Mouse (Mus musculus) midbrain, embryonic 12.5 days (tissue): Measurements from ENCODE around the gene Hoxa10. TPM values are rescaled to one million over a fixed set of nuclear protein-coding genes. Genes with fewer than 3 reads are reported as not detected.

Source experiments
- ATAC-seq: fragments of 200-750 bp; cut with Nextera tagmentation; 2 replicates; pipeline ENCODE4 v1.8.0; 2017; ENCODE audit warnings: low read depth, moderate TSS enrichment, moderate library complexity; ENCODE audit not compliant: low FRiP score
- H3K27ac ChIP-seq: fragments of 300-500 bp; sonication (generic); replicated peaks from 2 replicates; pipeline ENCODE4 v1.5.1; 2016; ENCODE audit warnings: mild to moderate bottlenecking
- H3K27me3 ChIP-seq: fragments of 300-500 bp; sonication (generic); 2 replicates; pipeline ENCODE4 v1.6.1; 2016; ENCODE audit warnings: mild to moderate bottlenecking
- H3K36me3 ChIP-seq: fragments of 300-500 bp; sonication (generic); 2 replicates; pipeline ENCODE4 v1.6.1; 2016
- H3K4me1 ChIP-seq: fragments of 300-500 bp; sonication (generic); 2 replicates; pipeline ENCODE4 v1.6.1; 2016
- H3K4me2 ChIP-seq: fragments of 300-500 bp; sonication (generic); replicated peaks from 2 replicates; pipeline ENCODE4 v1.6.1; 2016; ENCODE audit warnings: mild to moderate bottlenecking, moderate library complexity
- H3K4me3 ChIP-seq: fragments of 300-500 bp; sonication (generic); 2 replicates; pipeline ENCODE4 v1.5.1; 2016; ENCODE audit warnings: mild to moderate bottlenecking
- H3K9ac ChIP-seq: fragments of 300-500 bp; sonication (generic); replicated peaks from 2 replicates; pipeline ENCODE4 v1.6.1; 2016; ENCODE audit warnings: mild to moderate bottlenecking, moderate library complexity
- H3K9me3 ChIP-seq: fragments of 300-500 bp; sonication (generic); 2 replicates; pipeline ENCODE4 v1.6.1; 2016; ENCODE audit warnings: mild to moderate bottlenecking
- WGBS: fragments of 180-500 bp; shearing (Covaris S2); methylation state at CpG from one replicate; pipeline ENCODE4 v1.1.7; 2016; 5-methylcytosine and 5-hydroxymethylcytosine counted together
- polyA plus RNA-seq: library from polyadenylated mRNA; unstranded; fragments of >200 nt; fragmentation: Nextera tagmentation; extraction: Ambion mirVana; gene quantifications from 2 replicates; pipeline ENCODE4 v1.2.1, GENCODE M21; 2016

Hoxa10 gene
- polyA plus RNA-seq, 1 experiment from 2014 or later, result not detected

DNA sequence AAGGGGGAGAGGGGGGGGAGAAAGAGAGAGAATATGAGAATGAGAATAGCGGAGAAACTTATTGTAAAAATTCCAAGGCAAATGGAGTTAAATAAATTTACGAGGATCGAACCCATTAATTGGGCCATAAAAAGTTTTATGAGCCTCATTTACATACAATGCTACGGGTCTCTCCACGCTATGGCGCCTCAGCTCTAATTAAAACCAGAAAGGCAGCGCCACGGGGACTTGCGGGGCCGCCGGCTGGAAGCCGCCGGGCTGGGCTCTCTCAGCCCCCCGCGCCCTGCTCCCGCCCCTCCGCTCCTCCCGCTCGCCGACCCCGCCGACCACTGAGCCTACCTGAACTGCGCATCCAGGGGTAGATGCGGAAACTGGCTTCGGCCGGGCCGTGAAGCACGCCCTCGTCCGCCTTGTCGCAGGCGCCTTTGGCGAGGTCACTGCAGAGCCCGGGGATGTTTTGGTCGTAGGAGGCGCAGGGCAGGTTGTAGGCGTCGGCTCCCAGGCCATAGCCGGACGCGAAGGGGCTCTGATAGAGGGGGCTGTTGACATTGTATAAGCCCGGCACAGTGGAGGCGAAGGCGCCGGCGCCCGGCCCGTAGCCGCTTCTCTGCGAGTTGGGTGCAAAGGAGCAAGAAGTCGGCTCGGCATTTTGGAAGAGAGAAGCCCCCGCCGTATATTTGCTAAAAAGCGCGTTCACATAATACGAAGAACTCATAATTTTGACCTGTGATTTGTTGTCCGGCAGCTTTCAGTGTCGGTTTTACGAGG is 23.8 kb downstream of the Hoxa10 start:
- Histone ChIP-seq H3K9me3 (no peaks in the 10 kb centered on the region), H3K9ac (no peak overlapping the region), H3K27me3 (peaks cover 99% of the 10 kb centered on the region), H3K4me2 (peak overlapping the region; percentile 44), H3K36me3 (no peaks in the 10 kb centered on the region), H3K4me1 (peaks cover 15% of the 10 kb centered on the region), H3K4me3 (peak overlapping the region; percentile 32), H3K27ac (no peak overlapping the region)
- WGBS, result 2% methylated on average over 60 of the region's 60 CpGs
- no peak for ATAC-seq

DNA sequence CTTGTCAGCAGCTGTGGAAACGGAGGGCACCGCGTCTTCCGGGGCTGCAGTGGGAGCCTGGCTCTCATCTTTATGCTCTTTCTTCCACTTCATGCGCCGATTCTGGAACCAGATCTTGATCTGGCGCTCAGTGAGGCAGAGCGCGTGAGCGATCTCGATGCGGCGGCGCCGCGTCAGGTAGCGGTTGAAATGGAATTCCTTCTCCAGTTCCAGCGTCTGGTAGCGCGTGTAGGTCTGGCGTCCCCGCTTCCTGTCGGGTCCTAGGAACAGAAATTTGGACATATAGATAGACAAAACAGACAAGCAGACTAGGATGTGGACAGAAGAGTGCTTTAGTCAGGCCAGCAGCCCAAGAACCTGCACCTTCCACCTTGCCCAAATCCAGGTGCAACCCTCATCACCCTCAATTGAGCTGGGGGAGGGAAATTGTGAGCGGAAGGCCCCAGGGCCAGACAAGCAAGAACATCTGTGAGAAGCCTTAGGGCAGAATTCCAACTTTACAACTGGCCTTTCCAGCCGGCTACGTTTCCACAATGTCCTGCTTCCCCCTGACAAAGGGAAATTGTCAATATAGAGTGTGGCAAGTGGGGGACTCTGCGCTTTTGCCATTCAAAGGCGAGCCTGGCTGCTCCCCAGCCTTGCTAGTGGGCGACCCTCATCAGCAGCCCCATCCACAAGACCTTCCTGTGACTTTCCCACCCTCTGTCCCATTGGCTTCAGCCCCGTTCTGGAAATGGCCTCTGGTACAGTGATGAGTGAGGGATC is 24.7 kb downstream of the Hoxa10 start:
- ATAC-seq, result no peak
- peaks cover 99% of the 10 kb centered on the region for H3K27me3 ChIP-seq
- H3K4me2 ChIP-seq, result no peak overlapping the region
- H3K27ac ChIP-seq, result no peak overlapping the region
- H3K36me3 ChIP-seq, result no peaks in the 10 kb centered on the region
- 2% methylated on average over 30 of the region's 30 CpGs for WGBS
- H3K9ac ChIP-seq, result no peak overlapping the region
- peaks cover 13% of the 10 kb centered on the region for H3K4me1 ChIP-seq
- no peak overlapping the region for H3K4me3 ChIP-seq
- no peaks in the 10 kb centered on the region for H3K9me3 ChIP-seq

DNA sequence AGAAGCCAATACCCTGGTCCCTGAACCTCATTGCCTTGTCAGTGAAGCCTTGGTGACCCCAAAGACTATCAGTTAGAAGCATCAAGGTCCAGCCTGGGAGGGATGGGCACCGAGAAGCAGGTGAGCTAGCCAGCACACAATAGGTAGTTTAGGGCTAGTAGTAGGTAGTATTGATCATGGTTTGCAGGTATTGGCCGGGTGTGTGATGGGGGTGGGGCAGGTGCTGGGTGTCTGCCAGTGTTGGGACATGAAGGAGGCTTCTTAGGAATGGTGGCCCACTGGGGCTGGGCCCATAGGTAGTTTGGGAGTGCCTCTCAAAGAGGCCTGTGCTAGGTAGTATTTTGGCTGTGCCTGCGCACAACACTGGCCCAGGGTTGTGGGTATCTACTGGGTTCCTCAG is 25.6 kb downstream of the Hoxa10 start:
- no peak for ATAC-seq
- Histone ChIP-seq H3K36me3 (no peaks in the 10 kb centered on the region), H3K4me1 (peaks cover 13% of the 10 kb centered on the region), H3K9ac (no peak overlapping the region), H3K27me3 (peaks cover 98% of the 10 kb centered on the region), H3K9me3 (no peaks in the 10 kb centered on the region), H3K4me3 (no peak overlapping the region), H3K4me2 (no peak overlapping the region), H3K27ac (no peak overlapping the region)
- WGBS, result 9% methylated on average over 3 of the region's 3 CpGs

DNA sequence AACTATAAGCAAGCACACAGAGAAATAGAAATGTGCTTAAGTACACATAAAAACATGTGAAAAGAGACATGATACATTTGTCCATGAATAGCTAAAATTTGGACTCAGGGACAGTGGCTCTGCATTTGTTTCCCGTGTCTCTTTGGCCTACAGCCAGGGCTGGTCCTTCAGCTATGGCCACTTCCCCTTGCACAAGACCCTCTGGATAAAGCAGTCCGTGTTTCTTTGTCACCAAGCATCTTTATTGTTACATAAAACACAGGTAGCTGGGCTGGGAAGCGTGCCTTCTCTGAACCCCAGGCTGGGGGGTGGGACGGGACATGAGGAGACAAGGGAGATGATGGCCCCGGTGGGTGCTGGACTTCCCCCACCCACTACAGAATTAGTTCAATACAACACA is 26.4 kb downstream of the Hoxa10 start:
- Histone ChIP-seq H3K4me3 (no peak overlapping the region), H3K27ac (no peak overlapping the region), H3K4me2 (no peak overlapping the region), H3K9me3 (no peaks in the 10 kb centered on the region), H3K9ac (no peak overlapping the region), H3K4me1 (peaks cover 13% of the 10 kb centered on the region), H3K36me3 (no peaks in the 10 kb centered on the region), H3K27me3 (peaks cover 98% of the 10 kb centered on the region)
- 14% methylated on average over 5 of the region's 5 CpGs for WGBS
- ATAC-seq, result no peak

GRCm38 (mm10) chr6:52213119-52213986 is 27.3 kb downstream of the Hoxa10 start, which contains the start of the genes Hoxa3 and Gm28308:
TSS of gene Hoxa3 (minus strand) at chr6:52213336.
TSS of gene Gm28308 (minus strand) at chr6:52213339.
- Histone ChIP-seq H3K27me3 (peaks cover 98% of the 10 kb centered on the region), H3K36me3 (no peaks in the 10 kb centered on the region), H3K27ac (no peak within 1 kb of the TSS), H3K4me2 (no peak within 1 kb of the TSS), H3K4me1 (peaks cover 18% of the 10 kb centered on the region), H3K9ac (no peak within 1 kb of the TSS), H3K9me3 (no peaks in the 10 kb centered on the region), H3K4me3 (no peak within 1 kb of the TSS; the same call in 1 of the 2 replicates)
- 2% methylated on average over 38 of the region's 38 CpGs for WGBS
- ATAC-seq, result no peak

DNA sequence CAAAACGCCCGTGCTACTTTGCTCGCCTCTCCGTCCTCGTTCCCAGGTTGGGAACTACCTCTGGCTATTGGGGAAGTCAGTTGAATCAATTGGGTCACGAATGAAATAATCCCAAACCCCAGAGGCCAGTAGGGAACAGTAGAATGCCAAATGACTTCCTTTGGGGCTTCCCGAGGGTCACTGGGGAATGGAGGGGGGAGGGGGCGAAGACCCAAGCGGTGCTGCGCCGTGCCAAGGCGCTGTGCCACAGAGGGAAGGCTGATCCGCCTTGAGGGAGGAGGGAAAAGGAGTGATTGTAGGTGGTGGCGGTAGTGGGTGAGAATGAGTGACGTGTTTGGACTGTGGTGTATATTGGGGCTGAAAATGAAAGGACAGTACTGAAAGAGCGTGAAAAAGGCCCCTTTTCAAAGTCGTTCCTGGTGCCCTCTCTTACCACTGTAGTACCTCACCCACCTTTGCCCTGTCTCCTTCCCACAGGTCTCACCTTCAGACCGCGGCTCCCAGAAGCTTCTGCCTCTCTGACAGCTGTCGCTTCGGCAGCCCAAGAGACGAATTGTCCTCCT is 28.0 kb downstream of the Hoxa10 start:
- Histone ChIP-seq H3K27ac (no peak overlapping the region), H3K9me3 (no peaks in the 10 kb centered on the region), H3K4me2 (no peak overlapping the region), H3K27me3 (peaks cover 98% of the 10 kb centered on the region), H3K9ac (no peak overlapping the region), H3K4me3 (no peak overlapping the region), H3K36me3 (no peaks in the 10 kb centered on the region), H3K4me1 (peaks cover 17% of the 10 kb centered on the region)
- no peak for ATAC-seq
- under 1% methylated on average over 22 of the region's 22 CpGs for WGBS

DNA sequence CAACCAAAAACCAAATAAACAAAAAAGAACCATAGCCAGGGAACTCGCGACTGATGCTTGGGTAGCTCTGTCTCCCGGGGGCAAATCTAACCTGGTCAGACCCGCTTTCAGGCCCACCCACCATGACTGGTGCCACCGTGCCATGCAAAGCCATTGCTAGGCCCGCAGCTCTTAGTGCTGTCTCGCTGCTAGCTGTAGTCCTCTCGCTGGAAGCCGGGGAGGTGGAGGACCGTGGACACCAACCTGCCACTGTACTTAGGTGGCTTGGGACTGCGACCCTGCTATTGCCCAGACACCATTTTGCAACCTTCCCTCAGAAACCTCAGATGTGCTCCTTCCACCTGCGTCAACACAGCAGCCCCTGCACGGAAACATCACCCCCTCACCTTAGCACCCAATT is 28.7 kb downstream of the Hoxa10 start:
- no peaks in the 10 kb centered on the region for H3K36me3 ChIP-seq
- no peaks in the 10 kb centered on the region for H3K9me3 ChIP-seq
- H3K9ac ChIP-seq, result no peak overlapping the region
- peaks cover 98% of the 10 kb centered on the region for H3K27me3 ChIP-seq
- H3K4me1 ChIP-seq, result peaks cover 10% of the 10 kb centered on the region
- no peak overlapping the region for H3K4me2 ChIP-seq
- WGBS, result 4% methylated on average over 13 of the region's 13 CpGs
- no peak overlapping the region for H3K4me3 ChIP-seq
- no peak overlapping the region for H3K27ac ChIP-seq
- ATAC-seq, result no peak

DNA sequence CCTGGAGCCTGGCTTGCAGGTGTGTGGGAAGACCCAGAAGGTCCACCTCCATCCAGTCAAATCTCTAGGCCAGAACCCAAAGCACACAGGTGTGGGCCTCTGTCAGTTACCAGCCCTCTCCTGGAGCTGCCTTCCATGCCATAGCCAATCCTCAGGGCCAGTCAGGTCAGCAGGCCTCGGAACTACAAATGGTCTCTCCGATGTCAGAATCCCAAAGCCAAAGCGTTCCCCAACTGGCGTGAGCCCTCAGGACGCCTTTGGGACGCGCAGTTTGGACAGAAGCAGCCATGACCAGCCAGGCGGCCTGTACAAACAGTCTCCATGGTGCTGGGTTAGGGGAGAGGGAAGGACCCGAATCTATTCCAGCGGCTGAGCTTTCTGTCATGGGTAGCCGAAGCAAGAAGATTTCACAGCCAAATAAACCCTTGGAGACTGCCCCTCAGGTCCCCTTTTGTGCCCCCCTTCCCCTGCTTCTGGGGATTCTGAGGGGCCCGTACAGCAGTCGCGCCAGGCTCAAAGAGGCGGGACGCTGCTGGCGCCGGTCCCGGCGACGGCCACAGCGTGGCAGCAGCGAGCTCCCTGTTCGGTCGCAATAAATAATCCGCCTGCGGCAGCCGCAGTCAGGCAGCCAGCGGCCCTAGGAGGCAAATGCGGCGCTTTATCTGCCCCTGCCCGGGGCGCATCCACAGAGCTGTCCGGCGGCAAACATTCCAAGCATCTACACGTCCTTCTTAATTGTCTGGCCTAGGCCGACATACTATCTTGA is 29.3 kb downstream of the Hoxa10 start:
- H3K4me1 ChIP-seq, result peaks cover 8% of the 10 kb centered on the region; the same call in 1 of the 2 replicates
- no peak overlapping the region for H3K9ac ChIP-seq
- H3K27ac ChIP-seq, result no peak overlapping the region
- ATAC-seq, result peak; percentile 34
- H3K4me2 ChIP-seq, result no peak overlapping the region
- H3K36me3 ChIP-seq, result no peaks in the 10 kb centered on the region
- WGBS, result under 1% methylated on average over 37 of the region's 37 CpGs
- H3K4me3 ChIP-seq, result no peak overlapping the region
- H3K9me3 ChIP-seq, result no peaks in the 10 kb centered on the region
- H3K27me3 ChIP-seq, result peaks cover 98% of the 10 kb centered on the region

- H3K9me3 ChIP-seq, result no peaks in the 10 kb centered on the region
- H3K4me1 ChIP-seq, result peaks cover 8% of the 10 kb centered on the region; the same call in 1 of the 2 replicates
- no peak for ATAC-seq
- H3K4me3 ChIP-seq, result no peak overlapping the region
- peaks cover 98% of the 10 kb centered on the region for H3K27me3 ChIP-seq
- no peaks in the 10 kb centered on the region for H3K36me3 ChIP-seq
- no peak overlapping the region for H3K9ac ChIP-seq
- WGBS, result 9% methylated on average over 12 of the region's 12 CpGs
- H3K4me2 ChIP-seq, result no peak overlapping the region
- H3K27ac ChIP-seq, result no peak overlapping the region
These were observed 31.0 kb downstream of the Hoxa10 start for GRCm38 (mm10) chr6:52209685-52210046.

GRCm38 (mm10) chr6:52208868-52209684 is 31.6 kb downstream of the Hoxa10 start:
- Histone ChIP-seq H3K4me2 (peak overlapping the region; percentile 13; the same call in 1 of the 2 replicates), H3K9me3 (no peaks in the 10 kb centered on the region), H3K36me3 (no peaks in the 10 kb centered on the region), H3K4me1 (peaks cover 14% of the 10 kb centered on the region; the same call in 1 of the 2 replicates), H3K27ac (no peak overlapping the region), H3K4me3 (0 out of 2 replicates have a peak overlapping the region, but pooled peaks have one; percentile 13), H3K9ac (no peak overlapping the region), H3K27me3 (peaks cover 98% of the 10 kb centered on the region)
- 5% methylated on average over 18 of the region's 18 CpGs for WGBS
- no peak for ATAC-seq
